Mouse (Mus musculus) cortical plate, adult 2 months (tissue): ENCODE data around the gene Gatad2b.

Source experiments
- CTCF ChIP-seq: fragments of 200-500 bp; IDR thresholded peaks from 2 replicates; pipeline ENCODE4 v1.5.1; 2011; ENCODE audit warnings: mild to moderate bottlenecking, control low read depth, low read length; ENCODE audit not compliant: insufficient read depth; ENCODE audit errors: extremely low read depth
- POLR2A ChIP-seq: fragments of 200-500 bp; IDR thresholded peaks from 2 replicates; pipeline ENCODE4 v1.6.1; 2011; ENCODE audit warnings: mild to moderate bottlenecking, low read length, control low read depth; ENCODE audit not compliant: insufficient read depth; ENCODE audit errors: extremely low read depth

DNA sequence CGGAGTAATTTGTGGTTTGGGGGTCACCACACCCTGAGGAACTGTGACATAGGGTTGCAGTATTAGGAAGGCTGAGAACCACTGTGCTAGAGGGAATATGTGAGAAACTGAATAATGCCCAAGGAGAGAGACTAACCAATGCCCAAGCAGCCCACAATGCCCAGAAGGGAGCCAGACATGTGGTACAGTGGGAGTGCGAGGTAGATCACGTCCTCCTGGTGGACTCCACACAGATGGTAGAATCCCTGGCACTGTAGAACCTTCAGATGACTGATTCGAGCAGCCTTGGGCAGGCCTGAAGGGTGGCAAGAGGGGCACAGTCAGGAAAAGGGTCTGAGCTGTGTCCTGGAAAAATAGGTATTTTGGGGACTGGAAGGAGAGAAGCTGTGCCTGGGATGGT is 95.2 kb downstream of the Gatad2b start:
- TF ChIP-seq POLR2A (no peak), CTCF (no peak)
